Mouse (Mus musculus): Measurements from ENCODE around the gene Dync1i2.

DNA sequence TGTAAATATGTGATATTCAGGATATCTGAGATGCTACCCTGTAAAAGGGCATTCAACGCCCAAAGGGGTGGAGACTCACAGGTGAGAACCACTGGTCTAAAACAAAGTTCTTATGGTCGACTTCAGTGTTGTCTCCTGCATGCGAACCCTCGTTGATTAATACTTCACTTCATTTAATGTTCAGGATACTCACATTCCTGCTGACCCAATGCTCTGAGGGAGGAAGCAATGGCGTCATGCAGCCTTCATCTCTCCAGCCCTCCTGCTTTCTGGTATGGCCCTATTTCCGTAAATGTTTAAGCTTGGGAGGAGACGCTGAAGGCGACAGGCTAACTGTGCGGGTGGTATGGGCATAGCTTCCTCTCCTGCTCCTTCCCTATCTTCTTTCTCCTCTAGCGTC lies 31.8 kb upstream of the Dync1i2 start:
- TF ChIP-seq POLR2A (IDR thresholded peaks at IDR 0.05; ENCODE audit: low read depth, low read length) (no peak), MAFK (IDR thresholded peaks at IDR 0.05; ENCODE audit: insufficient replicate concordance, low read length) (no peak), CTCF (conservative IDR thresholded peaks at IDR 0.05 in 1 of 2, IDR thresholded peaks at IDR 0.05 in 1 of 2; ENCODE audit: low read depth in 2 of 2, low read length in 2 of 2) (no peak), NELFE (IDR thresholded peaks at IDR 0.05; ENCODE audit: low read depth, low read length) (no peak), MEF2A (IDR thresholded peaks at IDR 0.05; ENCODE audit: borderline replicate concordance, low read depth, low read length) (no peak), USF1 (IDR thresholded peaks at IDR 0.05; ENCODE audit: low read depth, low read length) (no peak)
